Mouse (Mus musculus): ENCODE results near the gene Top2a. TPM values are rescaled to one million over a fixed set of nuclear protein-coding genes. Genes with fewer than 3 reads are reported as not detected.

Gene Top2a
- 16.8 TPM for polyA plus RNA-seq (2017; shearing (Covaris generic))

GRCm38 (mm10) chr11:99023500-99024467 is at the start of gene Top2a:
Gene Top2a (minus strand): TSS chr11:99024189.

DNA sequence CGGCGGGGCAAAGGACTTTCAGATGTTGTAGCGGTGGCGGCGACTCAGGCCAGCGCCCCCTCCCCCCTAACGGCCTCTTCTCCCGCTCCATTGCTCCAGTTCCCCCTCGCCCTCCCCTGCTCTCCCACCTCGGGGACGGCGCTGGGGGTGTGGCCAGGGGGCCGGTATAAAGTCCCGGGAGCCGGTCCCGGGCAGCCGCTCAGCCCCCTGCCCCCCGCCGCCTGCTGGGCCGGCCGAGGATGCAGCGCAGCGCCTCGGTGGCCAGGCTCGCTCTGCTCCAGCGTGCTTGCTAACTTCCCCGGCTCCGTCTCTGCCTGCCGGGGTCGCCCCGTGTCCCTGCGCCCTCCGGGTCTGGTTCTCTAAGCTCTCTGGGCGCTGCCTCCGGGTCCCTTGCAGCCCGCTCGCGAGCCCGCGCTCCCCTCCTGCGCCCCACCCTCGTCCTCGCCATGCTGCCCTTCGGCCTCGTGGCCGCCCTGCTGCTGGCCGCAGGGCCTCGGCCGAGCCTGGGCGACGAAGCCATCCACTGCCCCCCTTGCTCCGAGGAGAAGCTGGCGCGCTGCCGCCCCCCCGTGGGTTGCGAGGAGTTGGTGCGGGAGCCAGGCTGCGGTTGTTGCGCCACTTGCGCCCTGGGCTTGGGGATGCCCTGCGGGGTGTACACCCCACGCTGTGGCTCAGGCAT is 17.2 kb upstream of the Top2a start, which contains the start of gene Igfbp4:
Gene Igfbp4 (plus strand): TSS at position 194 of the 679 bp plus-strand sequence.

DNA sequence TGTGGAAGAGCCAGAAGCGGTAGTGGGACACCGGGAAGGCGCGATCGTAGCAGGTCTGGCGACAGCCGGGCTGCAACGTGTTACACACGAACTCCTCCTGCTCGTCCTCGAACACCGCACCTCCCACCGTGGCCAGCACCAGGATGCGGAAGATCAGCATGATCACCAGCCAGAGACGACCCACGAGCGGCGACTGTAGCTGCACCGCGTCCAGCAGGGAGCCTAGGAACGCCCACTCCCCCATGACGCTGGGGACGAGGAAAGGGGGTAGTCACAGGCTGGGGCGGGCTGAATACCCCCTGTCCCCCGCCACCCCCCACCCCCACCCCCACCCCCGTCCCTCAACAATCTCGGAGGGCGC is 41.2 kb downstream of the Top2a start, which contains the start of gene Gjd3:
Gene Gjd3 (minus strand): TSS at position 244 of the 361 bp plus-strand sequence.

Other genes with a start within 250 kb of the Top2a start
- gene Nr1d1, start 248.9 kb downstream of the Top2a start, polyA plus RNA-seq (2017; shearing (Covaris generic)): 11.5 TPM
- 10.9 TPM for gene Msl1, start 228.7 kb downstream of the Top2a start, polyA plus RNA-seq (2017; shearing (Covaris generic))
- 10.2 TPM for gene Casc3, start 219.3 kb downstream of the Top2a start, polyA plus RNA-seq (2017; shearing (Covaris generic))
- 0.35 TPM for gene Rapgefl1, start 187.4 kb downstream of the Top2a start, polyA plus RNA-seq (2017; shearing (Covaris generic))
- 4.9 TPM for gene Wipf2, start 160.6 kb downstream of the Top2a start, polyA plus RNA-seq (2017; shearing (Covaris generic))
- gene Cdc6, start 116.4 kb downstream of the Top2a start, polyA plus RNA-seq (2017; shearing (Covaris generic)): 3.2 TPM
- gene Rara, start 96.4 kb downstream of the Top2a start, polyA plus RNA-seq (2017; shearing (Covaris generic)): 32.8 TPM
- not detected for gene Gjd3, start 41.2 kb downstream of the Top2a start, polyA plus RNA-seq (2017; shearing (Covaris generic))
- 70.5 TPM for gene Igfbp4, start 17.1 kb upstream of the Top2a start, polyA plus RNA-seq (2017; shearing (Covaris generic))
- gene Tns4, start 65.1 kb upstream of the Top2a start, polyA plus RNA-seq (2017; shearing (Covaris generic)): 0.14 TPM
- gene Ccr7, start 130.9 kb upstream of the Top2a start, polyA plus RNA-seq (2017; shearing (Covaris generic)): 633 TPM
- 236 TPM for gene Smarce1, start 206.8 kb upstream of the Top2a start, polyA plus RNA-seq (2017; shearing (Covaris generic))
- 1.5 TPM for gene Krt222, start 219.9 kb upstream of the Top2a start, polyA plus RNA-seq (2017; shearing (Covaris generic))

Measured in CD4-positive, CD25-positive, alpha-beta regulatory T cell, adult 9 weeks (primary cell).